Mouse (Mus musculus): ENCODE results near the gene Ghdc.

DNA sequence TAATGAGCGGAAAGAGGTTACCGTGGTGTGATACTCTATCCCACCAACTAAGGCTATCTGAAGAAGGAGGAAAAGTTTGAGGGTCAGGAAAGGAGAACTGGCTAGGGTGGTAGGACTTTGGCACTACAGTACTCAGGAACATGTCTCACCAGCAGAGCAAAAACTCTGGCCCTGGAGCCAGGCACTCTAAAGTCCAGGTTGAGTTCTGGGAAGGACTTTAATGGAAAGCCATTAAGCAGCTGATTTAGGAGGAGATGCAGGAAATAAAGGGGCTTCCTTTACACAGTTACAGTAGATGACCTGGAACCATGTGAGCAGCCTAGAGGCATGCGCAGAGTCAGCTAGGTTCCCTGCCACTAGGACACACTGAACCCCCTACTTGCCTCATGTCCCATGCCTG lies 43.6 kb downstream of the Ghdc start:
- TF ChIP-seq CTCF (IDR thresholded peaks at IDR 0.05; ENCODE audit: low read depth, low read length) (no peak), POLR2A (IDR thresholded peaks at IDR 0.05; ENCODE audit: extremely low read depth, insufficient read depth, low read length) (no peak)

All from liver, adult 2 months (tissue).